Mouse (Mus musculus): ENCODE results near the gene Birc3. TPM values are rescaled to one million over a fixed set of nuclear protein-coding genes. Genes with fewer than 3 reads are reported as not detected.
A peak's percentile ranks its signal among the peaks of the same experiment; 100 is the strongest.

The Birc3 gene
- total and polyA plus RNA-seq, 2 experiments from 2014 or later = 1.5 to 2.3 TPM

DNA sequence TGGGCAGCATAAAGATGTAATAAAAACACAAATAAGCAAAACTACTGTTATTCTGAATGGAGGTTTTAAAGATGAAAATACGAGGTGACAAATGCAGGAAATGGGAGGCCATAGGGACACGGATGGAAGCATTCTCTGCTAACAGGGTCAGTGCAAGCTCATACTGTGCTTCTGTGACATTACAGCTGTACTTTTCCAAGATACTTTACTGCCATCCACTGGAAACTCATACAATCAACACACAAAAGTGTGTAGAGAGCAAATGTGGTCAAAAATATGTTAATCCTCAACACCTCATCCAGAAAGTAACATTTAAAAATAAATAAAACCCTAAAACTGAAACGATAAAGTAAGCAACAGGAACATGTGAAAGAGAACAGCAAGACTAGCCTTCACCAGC lies 50.2 kb downstream of the Birc3 start:
- Histone ChIP-seq H3K4me3 (ENCODE audit: low read depth, low read length) (no peak overlapping the region), H3K27me3 (ENCODE audit: insufficient read depth, low read length) (no peaks in the 10 kb centered on the region), H3K9ac (replicated peaks; ENCODE audit: low read length, poor library complexity, severe bottlenecking) (no peak overlapping the region), H3K4me2 (ENCODE audit: low read depth, low read length, poor library complexity, severe bottlenecking) (no peak overlapping the region), H3K27ac (ENCODE audit: low read depth, low read length) (no peak overlapping the region), H3K9me3 (ENCODE audit: low read length) (no peaks in the 10 kb centered on the region), H3K36me3 (ENCODE audit: insufficient read depth, low read length) (peaks cover 20% of the 10 kb centered on the region), H3K4me1 (ENCODE audit: insufficient read depth, low read length) (no peaks in the 10 kb centered on the region)
- peak; percentile 53 for TF ChIP-seq CTCF (IDR thresholded peaks at IDR 0.05)
- ATAC-seq (ENCODE audit: low FRiP score) (no peak), DNase-seq (ENCODE audit: low spot score) (peak; percentile 10)
- 82% methylated on average over 3 of the region's 3 CpGs for WGBS

DNA sequence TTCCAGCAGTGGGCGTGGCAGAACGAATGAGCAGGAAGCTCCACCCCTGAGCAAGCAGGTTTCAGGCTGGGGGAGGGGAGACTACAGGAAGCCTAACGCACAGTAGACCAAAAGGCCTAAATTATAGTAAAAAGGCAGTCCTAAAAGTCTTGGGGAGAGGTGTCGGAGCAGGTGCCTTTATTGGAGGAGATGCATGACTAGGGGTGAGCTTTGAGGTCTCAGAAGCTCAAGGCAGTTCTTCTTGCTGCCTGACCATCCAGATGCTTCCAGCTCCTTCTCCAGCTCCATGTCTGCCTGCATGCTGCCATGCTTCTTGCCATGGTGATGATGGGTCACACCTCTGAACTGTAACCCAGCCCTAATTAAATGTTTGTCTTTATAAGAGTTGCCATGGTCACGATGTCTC lies 67.9 kb downstream of the Birc3 start:
- WGBS = 63% methylated on average over 4 of the region's 5 CpGs
- TF ChIP-seq CTCF (IDR thresholded peaks at IDR 0.05) = no peak

More for the DNA sequence above, 67.9 kb downstream of the Birc3 start:
- no peaks in the 10 kb centered on the region for H3K27me3 ChIP-seq (ENCODE audit: insufficient read depth, low read length)
- H3K4me1 ChIP-seq (ENCODE audit: insufficient read depth, low read length) = no peaks in the 10 kb centered on the region
- no peak overlapping the region for H3K4me3 ChIP-seq (ENCODE audit: low read depth, low read length)
- H3K9ac ChIP-seq (replicated peaks; ENCODE audit: low read length, poor library complexity, severe bottlenecking) = no peak overlapping the region
- ATAC-seq (ENCODE audit: low FRiP score) (no peak), DNase-seq (ENCODE audit: low spot score) (no peak)
- no peak overlapping the region for H3K4me2 ChIP-seq (ENCODE audit: low read depth, low read length, poor library complexity, severe bottlenecking)
- H3K9me3 ChIP-seq (ENCODE audit: low read length) = no peaks in the 10 kb centered on the region
- no peak overlapping the region for H3K27ac ChIP-seq (ENCODE audit: low read depth, low read length)
- H3K36me3 ChIP-seq (ENCODE audit: insufficient read depth, low read length) = no peaks in the 10 kb centered on the region

Other genes starting within 250 kb of the Birc3 start
- gene Mmp20, start 245.0 kb downstream of the Birc3 start, total RNA-seq (2014; rRNA removed) = not detected in 2 replicates
- gene Mmp20, start 245.0 kb downstream of the Birc3 start, polyA plus RNA-seq (2015; fragmentation: Nextera tagmentation; extraction: Ambion mirVana) = not detected in 2 replicates
- not detected in 2 replicates for gene Mmp7, start 181.1 kb downstream of the Birc3 start, total RNA-seq (2014; rRNA removed)
- not detected in 2 replicates for gene Mmp7, start 181.1 kb downstream of the Birc3 start, polyA plus RNA-seq (2015; fragmentation: Nextera tagmentation; extraction: Ambion mirVana)
- 14.3 and 19.8 TPM in 2 replicates for gene Tmem123, start 109.1 kb downstream of the Birc3 start, total RNA-seq (2014; rRNA removed)
- gene Tmem123, start 109.1 kb downstream of the Birc3 start, polyA plus RNA-seq (2015; fragmentation: Nextera tagmentation; extraction: Ambion mirVana) = 9.6 and 10.1 TPM in 2 replicates
- 37.7 and 40.9 TPM in 2 replicates for gene Birc2, start 36.1 kb downstream of the Birc3 start, total RNA-seq (2014; rRNA removed)
- gene Birc2, start 36.1 kb downstream of the Birc3 start, polyA plus RNA-seq (2015; fragmentation: Nextera tagmentation; extraction: Ambion mirVana) = 27.6 and 28.0 TPM in 2 replicates
- gene Yap1, start 131.4 kb upstream of the Birc3 start, total RNA-seq (2014; rRNA removed) = 12.5 and 15.8 TPM in 2 replicates
- gene Yap1, start 131.4 kb upstream of the Birc3 start, polyA plus RNA-seq (2015; fragmentation: Nextera tagmentation; extraction: Ambion mirVana) = 3.1 and 4.1 TPM in 2 replicates
- 12.1 and 20.1 TPM in 2 replicates for gene Cfap300, start 169.6 kb upstream of the Birc3 start, total RNA-seq (2014; rRNA removed)
- gene Cfap300, start 169.6 kb upstream of the Birc3 start, polyA plus RNA-seq (2015; fragmentation: Nextera tagmentation; extraction: Ambion mirVana) = 9.9 and 11.9 TPM in 2 replicates